ENCODE assay signal across 25 mouse cellular contexts in genomic region chr7:65482216-65482615, GRCm38 (mm10). TPM values are rescaled to one million over a fixed set of nuclear protein-coding genes. Genes with fewer than 3 reads are reported as not detected.
DNase-seq lines count a peak whose midpoint lies in the region; ATAC-seq and TF ChIP-seq lines count a peak whose summit lies in the region.
"Had no signal": no experiment of that assay in that cellular context is flagged by ENCODE, and none has a peak within 500 bp of the region (broad histone marks: within the 10 kb centered on the region; RNA-seq: fewer than 3 reads in every experiment).

No protein-coding gene starts in this region.

- no peak for TF ChIP-seq POLR2A in thymus, adult 2 months (IDR thresholded peaks at IDR 0.05; ENCODE audit: control insufficient read depth, extremely low read depth, insufficient read depth, low read length, poor library complexity)

- no peak for DNase-seq in lung, postnatal 14 days
- DNase-seq in Patski (ENCODE audit: low read depth, low spot score), result no peak
- peak; percentile 16 for DNase-seq in lung, postnatal 10 days
- DNase-seq in yolk sac, embryonic 10.5 days (ENCODE audit: low spot score), result peak; percentile 32
- no peak for DNase-seq in thymus, adult 2 months
- no peak for DNase-seq in spleen, postnatal 4 days (ENCODE audit: low spot score in 2 of 2)
- DNase-seq: adrenal gland, postnatal 10 days; adrenal gland, postnatal 36 days; cerebellum, adult 18-20 months; cerebellum, adult 9-10 months; cerebellum, postnatal 14 days; gastrocnemius, postnatal 25 days; heart, adult 18-20 months; heart, postnatal 10 days; heart, postnatal 36 days had no signal

- CTCF ChIA-PET in Patski (lab: Charles Lee), result no interaction called here

- WGBS in lung, embryonic 16.5 days, result 46% methylated on average over 2 of the region's 2 CpGs
- whole genome bisulfite sequencing in thymus, adult 2 months, result 84% methylated on average over 2 of the region's 2 CpGs

- no peaks in the 10 kb centered on the region for H3K27me3 ChIP-seq in lung, embryonic 16.5 days (ENCODE audit: control insufficient read depth, insufficient read depth, low read depth, low read length)
- no peaks in the 10 kb centered on the region for H3K27me3 ChIP-seq in Patski
- H3K27me3 ChIP-seq in thymus, adult 2 months (ENCODE audit: control insufficient read depth, insufficient read depth, low read length), result no peaks in the 10 kb centered on the region
- H3K27me3 ChIP-seq: forebrain, embryonic 13.5 days; heart, embryonic 12.5 days; heart, embryonic 15.5 days; hindbrain, embryonic 13.5 days had no signal

- 0 out of 2 replicates have a peak, but pooled peaks have one; percentile 23 for ATAC-seq in lung, embryonic 16.5 days (ENCODE audit: low read depth)
- ATAC-seq in Patski, result peak; percentile 54
- ATAC-seq: CD4-positive, CD25-positive, alpha-beta regulatory T cell, adult 4 months; forebrain, embryonic 13.5 days; forebrain, embryonic 16.5 days; hindbrain, embryonic 16.5 days had no signal

- no peaks in the 10 kb centered on the region for H3K9me3 ChIP-seq in lung, embryonic 16.5 days (ENCODE audit: control insufficient read depth, low read length)
- H3K9me3 ChIP-seq: forebrain, embryonic 10.5 days; forebrain, embryonic 13.5 days; heart, embryonic 12.5 days; heart, embryonic 15.5 days; hindbrain, embryonic 10.5 days; hindbrain, embryonic 13.5 days had no signal

- no peak overlapping the region for H3K4me3 ChIP-seq in lung, embryonic 16.5 days (ENCODE audit: low read length)
- H3K4me3 ChIP-seq in thymus, adult 2 months (ENCODE audit: control insufficient read depth, insufficient read depth, low read length), result no peak overlapping the region
- H3K4me3 ChIP-seq: forebrain, embryonic 10.5 days; forebrain, embryonic 13.5 days; heart, embryonic 12.5 days; heart, embryonic 15.5 days; hindbrain, embryonic 10.5 days; hindbrain, embryonic 13.5 days had no signal

- peaks cover 4% of the 10 kb centered on the region; the same call in 1 of the 2 replicates for H3K4me1 ChIP-seq in lung, embryonic 16.5 days (replicated peaks; ENCODE audit: control insufficient read depth, insufficient read depth, low read length)
- H3K4me1 ChIP-seq in thymus, adult 2 months (replicated peaks; ENCODE audit: control insufficient read depth, insufficient read depth, low read length), result no peaks in the 10 kb centered on the region

- no peak for TF ChIP-seq CTCF in Patski (IDR thresholded peaks at IDR 0.05)
- TF ChIP-seq CTCF in thymus, adult 2 months (IDR thresholded peaks at IDR 0.05; ENCODE audit: borderline replicate concordance, control insufficient read depth, extremely low read depth, insufficient read depth, low read length, poor library complexity), result no peak

- H3K27ac ChIP-seq in lung, embryonic 16.5 days (ENCODE audit: low read length), result no peak overlapping the region
- H3K27ac ChIP-seq in thymus, adult 2 months (ENCODE audit: control insufficient read depth, insufficient read depth, low read length), result no peak overlapping the region
- H3K27ac ChIP-seq: forebrain, embryonic 10.5 days; forebrain, embryonic 13.5 days; heart, embryonic 15.5 days; hindbrain, embryonic 10.5 days; hindbrain, embryonic 13.5 days had no signal

- POLR2A ChIA-PET in Patski (lab: Charles Lee), result no interaction called here

- H3K36me3 ChIP-seq in lung, embryonic 16.5 days (ENCODE audit: control insufficient read depth, insufficient read depth, low read length), result no peaks in the 10 kb centered on the region
- H3K36me3 ChIP-seq in thymus, adult 2 months (ENCODE audit: control insufficient read depth, insufficient read depth, low read length), result no peaks in the 10 kb centered on the region
- H3K36me3 ChIP-seq: forebrain, embryonic 10.5 days; heart, embryonic 12.5 days; heart, embryonic 15.5 days; hindbrain, embryonic 10.5 days; hindbrain, embryonic 13.5 days had no signal

- no peak overlapping the region for H3K4me2 ChIP-seq in lung, embryonic 16.5 days (ENCODE audit: low read depth, low read length)
- H3K4me2 ChIP-seq: forebrain, embryonic 13.5 days; heart, embryonic 12.5 days; heart, embryonic 15.5 days; hindbrain, embryonic 13.5 days had no signal

- in situ Hi-C loops in Patski (cut with MboI; ENCODE audit: low pct_unique_long_range_greater_than_20kb), result loop anchor here (25.0 kb wide), 1 partner anchor 120 kb away; no protein-coding TSS in a partner anchor

- H3K9ac ChIP-seq in lung, embryonic 16.5 days (ENCODE audit: low read length), result no peak overlapping the region
- H3K9ac ChIP-seq: forebrain, embryonic 13.5 days; heart, embryonic 12.5 days; heart, embryonic 15.5 days; hindbrain, embryonic 13.5 days had no signal

RNA-seq across cellular contexts. Expression of gene Tjp1, which starts 45.4 kb away (rescaled TPM):
- 36.7 and 41.1 TPM in 2 replicates for polyA plus RNA-seq in lung, embryonic 16.5 days (2015; fragmentation: Nextera tagmentation; extraction: Ambion mirVana)
- polyA plus RNA-seq in Patski (2021), result 67.3 TPM
- 2.8 and 3.6 TPM in 2 replicates for polyA plus RNA-seq in thymus, adult 2 months (2012; rRNA removed)
- polyA plus RNA-seq: CD4-positive, CD25-positive, alpha-beta regulatory T cell, adult 4 months had no signal

Comparison
In these comparisons a context has a peak if more than half of its experiments do, and no peak if none do; other contexts are left out.
1. DNase-seq: peak in lung, postnatal 10 days (single experiment) and yolk sac, embryonic 10.5 days (single experiment); none in lung, postnatal 14 days (single experiment), Patski (single experiment), thymus, adult 2 months (single experiment) and spleen, postnatal 4 days (0 of 2).